Mouse (Mus musculus): ENCODE measurements around the gene Yjefn3. TPM values are rescaled to one million over a fixed set of nuclear protein-coding genes. Genes with fewer than 3 reads are reported as not detected.

The Yjefn3 gene
- polyA plus RNA-seq, 2 experiments from 2014 or later: 0.91 to 1.6 TPM

DNA sequence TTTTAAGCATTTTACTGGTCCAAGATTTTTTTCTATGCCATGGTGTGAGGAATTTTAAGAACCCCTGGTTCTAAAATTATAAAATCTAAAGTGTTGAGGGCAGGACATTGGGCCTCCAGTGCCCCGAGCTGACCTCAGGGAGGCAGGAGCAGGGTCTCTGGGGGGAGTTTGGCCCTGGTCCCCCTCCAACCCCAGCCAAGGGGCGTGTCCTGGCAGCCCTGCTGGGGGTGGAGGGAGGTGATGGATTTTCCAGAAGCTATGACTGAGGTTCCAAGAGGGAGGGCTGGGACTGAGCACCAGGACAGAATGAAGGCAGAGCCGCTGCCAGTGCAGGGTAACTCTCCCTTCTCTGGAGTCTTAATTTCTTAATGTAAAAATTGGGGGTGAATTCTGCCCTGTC lies 24.5 kb downstream of the Yjefn3 start:
- ATAC-seq: no peak

DNA sequence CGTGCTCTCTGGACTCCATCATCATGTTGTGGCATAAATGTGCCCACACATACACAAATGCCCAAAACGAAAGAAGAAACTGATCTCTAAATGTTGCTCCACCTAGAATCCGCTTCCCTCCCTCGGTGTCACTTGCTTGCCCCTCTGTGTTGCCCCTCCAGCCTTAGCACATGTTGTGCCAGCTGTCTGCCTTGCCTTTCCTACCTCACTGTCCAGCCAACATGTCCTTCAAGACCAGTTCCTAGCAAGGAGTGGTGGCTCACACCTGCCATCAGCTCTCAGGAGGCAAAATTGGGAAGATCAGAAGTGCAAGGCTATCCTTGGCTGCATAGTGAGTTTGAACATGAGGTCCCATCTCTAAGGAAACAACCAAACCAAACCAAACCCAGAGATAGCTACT lies 25.1 kb downstream of the Yjefn3 start:
- no peak for ATAC-seq

- ATAC-seq: no peak
These were observed 25.5 kb downstream of the Yjefn3 start for GRCm38 (mm10) chr8:69876967-69877366.

GRCm38 (mm10) chr8:69876097-69876496 lies 26.4 kb downstream of the Yjefn3 start:
- ATAC-seq: no peak

DNA sequence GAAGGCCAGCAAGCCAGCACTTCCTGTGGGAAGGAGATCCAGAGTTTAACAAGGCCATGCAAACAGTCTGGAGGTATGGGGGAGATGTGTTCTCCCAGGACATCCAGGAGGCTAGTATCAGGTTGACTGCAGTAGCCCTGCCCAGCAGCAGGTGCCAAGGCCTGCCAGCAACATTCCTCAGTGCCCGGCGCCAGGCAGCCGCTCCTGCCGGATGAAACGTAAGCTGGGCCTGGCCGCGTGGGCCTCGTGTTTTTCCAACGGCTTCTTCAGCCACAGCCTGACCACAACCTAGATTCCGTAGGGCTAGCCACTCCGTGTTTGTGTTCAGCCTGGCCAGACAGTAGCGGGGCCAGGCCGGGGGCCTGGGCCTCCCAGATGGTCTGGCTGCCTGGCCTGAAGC lies 27.9 kb downstream of the Yjefn3 start:
- ATAC-seq: no peak

DNA sequence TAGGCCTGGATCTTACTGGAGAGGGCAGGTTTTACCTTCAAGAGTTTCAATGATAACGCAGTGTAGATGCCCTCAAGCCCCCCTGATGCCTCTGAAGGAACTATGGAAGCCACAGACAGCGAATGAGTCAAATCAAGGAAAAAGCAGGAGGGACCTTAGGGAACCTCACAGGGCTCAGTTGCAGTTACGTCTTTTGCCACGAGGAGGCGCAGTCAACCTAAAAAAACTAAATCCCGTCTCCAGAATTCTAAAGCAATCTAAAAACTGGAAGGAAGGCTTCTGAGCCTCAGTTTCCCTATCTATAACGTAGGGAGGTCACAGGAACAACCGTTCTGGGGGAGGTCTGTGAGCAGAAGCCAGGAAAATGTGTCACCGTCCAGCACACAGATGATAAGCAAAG lies 28.4 kb downstream of the Yjefn3 start:
- ATAC-seq: no peak

- ATAC-seq: no peak
These were observed 31.6 kb downstream of the Yjefn3 start for GRCm38 (mm10) chr8:69870907-69871306.

GRCm38 (mm10) chr8:69870003-69870765 lies 32.3 kb downstream of the Yjefn3 start:
- no peak for ATAC-seq

- no peak for ATAC-seq
These were observed 34.7 kb downstream of the Yjefn3 start for GRCm38 (mm10) chr8:69867696-69868326.

DNA sequence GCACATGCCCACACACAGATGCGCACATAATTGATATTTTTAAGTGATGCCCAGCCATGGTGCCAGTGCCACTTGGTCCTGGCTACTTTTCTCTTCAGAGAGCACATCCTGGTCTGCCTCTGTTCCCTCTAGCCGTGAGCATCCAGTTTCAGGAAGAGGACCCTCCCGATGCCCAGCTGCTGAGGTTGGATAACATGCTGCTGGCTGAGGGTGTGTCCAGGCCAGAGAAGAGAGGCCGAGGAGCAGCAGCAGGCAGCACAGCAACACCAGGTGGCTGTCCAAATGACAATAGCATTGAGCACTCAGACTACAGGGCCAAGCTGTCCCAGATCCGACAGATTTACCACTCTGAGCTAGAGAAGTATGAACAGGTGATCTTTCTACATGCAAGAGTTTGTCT lies 38.3 kb downstream of the Yjefn3 start:
- no peak for ATAC-seq

- ATAC-seq: no peak
These were observed 39.0 kb downstream of the Yjefn3 start for GRCm38 (mm10) chr8:69863387-69864020.

DNA sequence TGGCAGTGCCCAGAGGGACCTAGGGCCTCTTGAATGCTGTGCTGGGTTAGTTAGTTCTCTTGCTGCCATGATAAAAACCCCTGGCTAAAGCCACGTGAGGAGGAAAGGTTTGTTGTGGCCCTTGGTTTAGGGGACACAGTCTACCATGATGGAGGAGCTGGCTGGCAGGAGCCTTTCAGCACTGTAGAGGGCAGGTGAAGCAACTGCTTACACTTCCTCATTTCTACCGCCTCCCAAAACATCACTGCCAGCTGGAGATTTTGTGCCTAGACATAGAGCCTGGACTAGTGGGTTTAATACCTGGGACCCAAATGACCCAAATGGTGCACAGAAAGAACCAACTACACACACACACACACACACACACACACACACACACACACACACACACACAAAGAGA lies 41.3 kb downstream of the Yjefn3 start:
- no peak for ATAC-seq

DNA sequence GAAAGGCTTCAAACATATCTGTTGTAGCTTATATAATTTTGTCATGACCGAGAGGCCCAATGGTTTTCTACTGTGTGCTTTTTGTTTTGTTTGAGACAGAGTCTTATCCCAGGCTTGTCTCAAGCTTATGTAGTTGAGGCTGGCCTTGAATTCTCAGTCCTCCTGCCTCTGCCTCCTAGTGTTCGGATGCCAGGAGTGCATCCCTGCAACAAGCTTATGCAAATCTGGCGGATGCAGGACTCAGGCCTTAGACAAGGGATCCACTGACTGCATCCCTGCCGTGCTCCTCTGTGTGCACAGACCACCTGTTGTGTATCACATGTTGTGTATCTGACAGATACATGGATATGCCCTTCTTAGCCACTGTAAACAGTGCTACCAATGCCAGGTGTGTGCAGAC lies 41.7 kb downstream of the Yjefn3 start:
- ATAC-seq: no peak

GRCm38 (mm10) chr8:69853869-69854268 lies 48.6 kb downstream of the Yjefn3 start:
- no peak for ATAC-seq

- no peak for ATAC-seq
These were observed 51.5 kb downstream of the Yjefn3 start for GRCm38 (mm10) chr8:69850926-69851506.

DNA sequence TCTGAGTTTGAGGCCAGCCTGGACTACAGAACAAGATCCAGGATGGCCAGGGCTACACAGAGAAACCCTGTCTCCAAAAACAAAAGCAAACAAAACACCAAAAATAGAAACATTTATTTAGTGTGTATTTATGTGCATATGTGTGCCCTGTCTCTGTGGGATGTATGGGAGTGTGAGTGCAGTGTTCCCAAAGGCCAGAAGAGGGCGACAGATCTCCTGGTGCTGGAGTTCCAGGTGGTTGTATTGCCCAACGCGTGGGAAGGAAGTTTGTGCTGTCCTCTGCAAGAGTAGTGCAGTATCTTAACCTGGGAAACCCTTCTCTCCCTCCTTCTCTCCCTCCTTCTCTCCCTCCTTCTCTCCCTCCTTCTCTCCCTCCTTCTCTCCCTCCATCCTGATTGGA lies 52.6 kb downstream of the Yjefn3 start:
- no peak for ATAC-seq

DNA sequence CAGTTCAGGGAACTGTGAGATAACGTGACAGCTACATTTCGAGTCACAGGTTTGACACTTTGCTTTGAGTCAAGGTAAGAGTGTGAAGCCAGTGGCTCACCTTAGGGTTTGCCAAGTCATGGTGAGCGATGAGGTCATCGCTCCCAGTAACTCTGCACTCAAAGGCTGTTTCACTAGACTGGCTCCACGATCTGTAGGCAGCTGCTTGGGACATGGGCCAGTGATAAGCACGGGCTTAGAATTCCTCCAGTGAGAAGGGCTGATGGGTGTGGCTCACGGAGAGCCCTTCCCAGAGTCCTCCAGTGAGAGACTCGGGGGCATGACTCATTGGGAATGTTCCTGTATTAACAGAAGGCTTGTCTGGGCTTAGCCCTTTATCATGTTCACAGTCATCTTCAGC lies 53.6 kb downstream of the Yjefn3 start:
- ATAC-seq: no peak

DNA sequence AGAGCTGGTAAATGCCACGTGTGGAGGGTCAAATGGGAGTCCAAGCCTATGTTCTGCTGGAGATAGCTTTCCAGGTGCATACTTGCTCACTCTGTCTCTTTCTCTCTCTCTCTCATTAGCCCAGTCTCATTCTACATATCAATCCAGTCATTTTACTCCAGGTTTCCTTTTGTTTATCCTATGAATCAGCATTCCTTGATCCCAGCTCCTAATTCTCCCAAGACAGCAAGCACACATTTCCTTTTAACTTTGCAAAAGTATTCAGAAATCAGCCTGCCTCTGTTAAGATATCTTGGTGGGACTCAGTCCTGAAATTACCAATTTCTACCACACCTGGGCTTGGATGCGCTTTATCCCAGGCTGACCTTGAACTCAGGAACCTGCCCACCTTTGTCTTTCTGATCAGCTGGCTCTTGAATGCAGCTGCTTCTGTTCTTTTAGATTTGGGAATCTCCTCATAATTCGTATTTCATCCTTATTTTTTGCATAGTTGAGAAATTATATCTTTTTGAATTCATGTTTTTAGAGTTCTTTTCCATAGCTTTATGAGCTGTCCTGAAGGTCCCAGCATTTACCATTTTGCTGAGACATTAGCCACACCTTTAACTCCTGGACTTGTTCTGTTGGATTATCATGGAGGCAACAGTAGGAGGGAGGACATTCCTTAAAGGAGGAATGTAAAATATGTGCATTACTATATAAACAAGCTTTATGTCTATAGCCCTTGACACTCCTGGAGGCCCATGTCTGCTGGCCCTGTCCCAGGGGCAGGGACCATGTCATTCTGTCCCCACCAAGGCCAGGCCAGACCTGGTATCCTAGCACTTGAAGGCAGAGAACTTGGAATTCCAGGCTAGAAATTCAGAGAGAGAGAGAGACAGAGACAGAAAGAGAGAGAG lies 55.1 kb downstream of the Yjefn3 start:
- no peak for ATAC-seq

All from CD4-positive, CD25-positive, alpha-beta regulatory T cell, adult 4 months (primary cell).